Mouse (Mus musculus) bone marrow macrophage, adult 2 months (primary cell): ENCODE results near the gene Zfand3. TPM values are rescaled to one million over a fixed set of nuclear protein-coding genes. Genes with fewer than 3 reads are reported as not detected.
A peak's percentile ranks its signal among the peaks of the same experiment; 100 is the strongest.

Source experiments
- H3K27ac ChIP-seq: 2 replicates; pipeline ENCODE4 v1.5.1; 2012; ENCODE audit warnings: low read depth, low read length; ENCODE audit not compliant: insufficient read depth
- H3K4me1 ChIP-seq: 2 replicates; pipeline ENCODE4 v1.6.1; 2012; ENCODE audit warnings: low read length; ENCODE audit not compliant: control insufficient read depth, insufficient read depth
- H3K4me3 ChIP-seq: 2 replicates; pipeline ENCODE4 v1.5.1; 2012; ENCODE audit warnings: mild to moderate bottlenecking, low read length, moderate library complexity; ENCODE audit not compliant: insufficient read depth
- CTCF ChIP-seq: IDR thresholded peaks from 2 replicates; pipeline ENCODE4 v1.5.1; 2012; ENCODE audit warnings: low read depth, mild to moderate bottlenecking, low read length, moderate library complexity
- POLR2A ChIP-seq: IDR thresholded peaks from 2 replicates; pipeline ENCODE4 v1.6.1; 2012; ENCODE audit warnings: mild to moderate bottlenecking, low read depth, low read length, borderline replicate concordance
- polyA plus RNA-seq: library from polyadenylated mRNA; stranded (reverse); fragments of >200 nt; gene quantifications from 2 replicates; pipeline ENCODE4 v1.2.4, GENCODE M21; 2012; ENCODE audit not compliant: missing spikeins, insufficient read depth, insufficient read length

Gene Zfand3
- polyA plus RNA-seq, 1 experiment: 80.4 TPM

DNA sequence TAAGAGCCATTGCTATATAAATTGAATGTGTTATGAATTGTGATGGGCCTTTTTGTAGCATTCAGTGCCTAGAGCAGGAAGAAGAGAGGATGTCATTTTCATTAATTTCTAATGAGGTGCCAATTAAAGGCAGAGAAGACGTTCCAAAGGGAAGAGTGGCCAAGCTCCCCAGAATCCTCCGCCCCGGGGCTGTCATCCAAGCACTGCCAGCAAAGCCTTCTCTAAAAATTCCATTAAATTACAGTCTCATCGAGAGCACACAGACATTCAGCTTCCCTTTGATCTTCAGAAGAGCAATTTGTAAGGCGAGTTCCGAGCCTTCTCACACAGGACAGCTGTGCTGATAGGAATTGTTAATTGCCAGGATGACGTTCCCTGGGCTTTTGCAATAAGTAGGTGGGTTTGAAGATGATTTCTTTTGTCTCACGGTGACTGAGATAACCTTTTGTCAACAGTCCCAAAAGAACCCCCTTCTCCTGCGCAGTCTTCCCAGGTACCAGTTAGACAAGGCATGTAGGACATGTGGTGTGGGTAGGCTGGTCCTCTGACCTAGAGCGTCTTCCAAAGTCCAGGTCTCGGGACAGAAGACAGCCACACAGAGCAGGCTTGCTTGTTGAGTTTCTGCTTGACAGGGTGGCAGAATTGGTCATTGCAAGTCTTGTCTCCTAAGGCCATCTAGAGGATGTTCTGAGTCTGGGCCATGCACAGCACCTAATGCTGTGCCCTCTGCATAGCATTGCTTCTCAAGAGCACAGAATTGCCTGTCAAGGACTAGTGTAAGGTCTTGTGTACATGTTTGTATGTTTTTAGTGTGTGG, 190.3 kb downstream of the Zfand3 start:
- H3K4me1 ChIP-seq: peaks cover 14% of the 10 kb centered on the region

DNA sequence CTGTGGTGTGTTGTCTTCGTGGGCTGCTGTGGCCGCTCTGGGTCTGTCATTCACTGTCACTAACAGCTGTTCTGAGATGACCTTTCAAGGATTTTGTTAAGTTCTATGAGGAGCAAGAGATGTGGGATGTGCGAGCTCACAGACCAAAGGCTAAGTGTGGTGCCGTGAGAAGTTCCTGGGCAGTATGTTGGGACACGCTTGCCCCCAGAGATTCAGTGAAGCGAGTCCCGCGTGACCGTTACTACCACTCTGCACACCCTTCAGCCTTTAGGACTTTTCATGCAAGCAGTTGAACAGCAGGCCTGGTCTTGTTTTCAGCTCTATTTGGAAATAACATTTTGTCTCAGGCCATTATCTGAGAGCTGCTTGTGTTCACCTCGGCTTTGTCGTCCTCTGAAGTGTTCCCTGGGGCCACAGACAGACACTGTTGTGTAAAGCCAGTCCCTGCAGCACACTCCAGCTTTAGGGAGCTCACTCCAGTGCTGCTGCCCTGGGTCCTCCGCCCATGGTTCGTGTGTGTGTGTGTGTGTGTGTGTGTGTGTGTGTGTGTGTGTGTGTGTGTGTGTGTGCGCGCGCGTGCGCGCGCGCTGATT, 191.2 kb downstream of the Zfand3 start:
- TF ChIP-seq CTCF: no peak
- TF ChIP-seq POLR2A: no peak
- Histone ChIP-seq H3K27ac (no peak overlapping the region), H3K4me1 (peaks cover 14% of the 10 kb centered on the region), H3K4me3 (no peak overlapping the region)

More for the DNA sequence above, 190.3 kb downstream of the Zfand3 start:
- H3K27ac ChIP-seq: no peak overlapping the region
- H3K4me3 ChIP-seq: no peak overlapping the region
- TF ChIP-seq POLR2A (no peak), CTCF (no peak)

DNA sequence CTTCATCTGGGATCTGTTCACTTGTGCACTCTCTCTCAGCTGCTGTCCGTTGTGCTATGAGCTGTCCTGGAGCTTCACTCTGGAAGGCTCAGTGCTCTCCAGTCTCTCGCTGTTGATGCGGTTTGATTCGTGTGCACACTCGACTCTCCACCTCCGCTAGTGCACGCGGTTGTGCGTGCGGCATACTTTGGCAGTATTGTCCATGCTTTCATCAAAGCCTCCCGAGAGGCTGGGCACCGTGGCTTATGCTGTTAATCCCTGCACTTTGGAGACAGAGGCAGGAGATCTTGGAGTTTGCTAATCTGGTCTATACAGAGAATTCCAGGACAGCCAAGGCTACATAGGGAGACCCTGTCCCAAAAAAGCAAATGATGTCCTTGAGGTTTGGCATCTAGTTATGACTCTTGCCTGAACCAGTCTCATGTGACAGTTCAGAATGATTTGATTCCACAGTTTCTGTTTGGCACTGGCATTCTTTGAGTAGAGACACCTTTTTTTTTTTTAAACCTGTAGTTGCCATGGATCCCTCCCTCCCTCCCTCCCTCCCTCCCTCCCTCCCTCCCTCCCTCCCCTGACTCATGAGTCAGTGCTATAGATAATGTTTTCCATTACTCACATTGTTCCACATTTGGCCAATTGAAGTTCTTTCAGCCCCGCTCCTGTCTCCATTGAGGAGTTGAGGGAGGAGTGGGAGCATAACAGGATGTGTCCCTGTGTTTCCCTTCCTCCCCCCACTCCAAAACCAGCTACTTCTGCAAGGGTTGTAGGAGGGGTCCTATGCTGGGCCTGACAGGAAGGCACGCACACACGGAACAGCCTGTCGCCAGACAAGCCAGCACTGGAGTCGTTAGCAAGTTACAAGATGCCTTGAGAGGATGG, 192.1 kb downstream of the Zfand3 start:
- no peak overlapping the region for H3K4me3 ChIP-seq
- TF ChIP-seq POLR2A (no peak), CTCF (no peak)
- peaks cover 14% of the 10 kb centered on the region for H3K4me1 ChIP-seq
- H3K27ac ChIP-seq: peak overlapping the region; percentile 16; the same call in 1 of the 2 replicates

- TF ChIP-seq CTCF (no peak), POLR2A (no peak)
- Histone ChIP-seq H3K4me1 (peaks cover 14% of the 10 kb centered on the region), H3K4me3 (0 out of 2 replicates have a peak overlapping the region, but pooled peaks have one; percentile 12), H3K27ac (peak overlapping the region; percentile 21; the same call in 1 of the 2 replicates)
Observed at GRCm38 (mm10) chr17:30197280-30198030, 192.9 kb downstream of the Zfand3 start.

DNA sequence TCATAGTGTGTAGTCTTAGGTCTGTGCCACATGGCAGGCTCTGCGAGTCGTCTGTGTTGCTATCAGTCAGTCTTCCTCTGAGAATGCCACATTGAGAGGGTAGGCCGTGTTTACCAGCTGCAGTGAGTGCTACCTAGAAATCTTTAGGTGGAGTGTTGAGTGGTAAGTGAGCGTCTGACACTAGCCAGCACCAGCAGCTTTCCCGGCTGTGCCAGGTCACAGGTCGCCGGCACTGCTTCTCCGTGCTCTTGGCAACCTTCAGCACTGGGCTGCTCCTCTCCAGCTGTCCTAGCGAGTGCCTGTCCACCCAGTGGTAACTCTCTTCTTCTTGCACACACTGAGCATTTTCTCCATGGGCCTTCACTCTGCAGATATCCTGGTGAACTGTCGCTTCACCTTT, 193.9 kb downstream of the Zfand3 start:
- Histone ChIP-seq H3K4me3 (no peak overlapping the region), H3K4me1 (peaks cover 14% of the 10 kb centered on the region), H3K27ac (no peak overlapping the region)
- TF ChIP-seq CTCF (no peak), POLR2A (no peak)

DNA sequence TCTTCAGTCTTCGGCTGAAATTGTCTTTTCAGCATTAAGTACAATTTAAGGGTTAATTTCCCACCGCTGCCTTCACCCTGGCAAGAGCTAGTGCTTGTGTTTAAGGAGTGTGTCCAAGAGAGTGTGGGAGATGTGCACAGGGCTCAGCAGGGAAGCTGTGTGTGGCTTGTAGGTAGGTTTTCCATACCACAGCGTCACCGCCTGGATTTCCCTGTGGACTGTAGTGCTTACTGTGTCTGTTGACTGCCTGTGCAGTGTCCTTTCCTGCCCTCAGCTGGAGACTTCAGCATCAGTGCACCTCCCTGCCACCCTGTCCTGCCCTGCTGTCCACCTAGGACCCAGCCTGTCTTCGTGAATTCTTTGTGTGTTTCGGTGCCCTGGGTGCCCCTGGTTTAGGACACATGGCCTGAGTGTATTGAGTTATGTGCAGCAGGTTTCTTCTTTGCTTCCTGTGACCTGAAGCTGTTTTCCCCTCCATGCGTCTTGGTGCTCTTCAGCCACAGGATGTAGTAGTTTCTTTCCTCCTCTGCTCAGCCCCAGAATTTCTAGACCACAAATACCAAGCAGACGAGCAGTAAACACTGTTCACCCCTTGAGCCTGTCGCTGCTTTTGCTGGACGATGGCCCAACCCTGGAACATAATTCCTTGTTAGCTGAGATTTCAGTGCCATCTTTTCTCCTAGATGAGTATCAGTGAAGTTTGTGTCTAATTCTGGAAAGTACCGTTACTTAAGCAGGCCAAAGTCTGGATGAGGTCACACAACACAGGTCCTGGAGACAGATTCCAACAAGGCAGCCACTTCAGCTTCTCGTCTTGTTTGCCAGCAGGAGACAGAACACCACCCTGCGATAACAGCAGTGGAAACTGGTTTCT, 195.1 kb downstream of the Zfand3 start:
- TF ChIP-seq POLR2A: no peak
- TF ChIP-seq CTCF: no peak
- Histone ChIP-seq H3K4me3 (no peak overlapping the region), H3K4me1 (peaks cover 14% of the 10 kb centered on the region), H3K27ac (no peak overlapping the region)

DNA sequence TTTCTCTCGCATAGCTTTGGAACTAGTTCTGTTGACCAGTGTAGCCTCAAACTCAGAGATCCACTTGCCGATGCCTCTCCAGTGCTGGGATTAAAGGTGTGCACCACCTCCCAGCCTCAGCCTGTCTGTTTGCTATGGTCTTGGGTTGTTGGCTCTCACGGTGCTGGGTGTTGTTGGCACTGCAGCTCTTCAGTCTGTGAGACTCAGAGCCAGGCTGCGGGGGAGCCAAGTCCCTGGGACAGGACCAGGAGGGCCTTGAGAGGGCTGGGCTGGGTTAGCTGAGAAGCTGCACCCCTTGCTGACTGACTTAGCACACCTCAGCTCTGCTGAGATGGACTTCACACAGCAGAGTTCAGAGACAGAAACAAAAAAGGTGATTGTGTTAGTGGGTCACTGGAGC, 195.8 kb downstream of the Zfand3 start:
- Histone ChIP-seq H3K27ac (no peak overlapping the region), H3K4me1 (peaks cover 14% of the 10 kb centered on the region)

GRCm38 (mm10) chr17:30205062-30205825, 200.7 kb downstream of the Zfand3 start:
- H3K27ac ChIP-seq: no peak overlapping the region
- H3K4me3 ChIP-seq: no peak overlapping the region
- H3K4me1 ChIP-seq: no peaks in the 10 kb centered on the region; the same call in 1 of the 2 replicates
- TF ChIP-seq CTCF: no peak
- TF ChIP-seq POLR2A: no peak

More for the DNA sequence above, 195.8 kb downstream of the Zfand3 start:
- no peak for TF ChIP-seq CTCF
- no peak for TF ChIP-seq POLR2A
- no peak overlapping the region for H3K4me3 ChIP-seq
